Mouse (Mus musculus) adrenal gland, adult 2 months (tissue): ENCODE measurements around the gene Gapdhs. TPM values are rescaled to one million over a fixed set of nuclear protein-coding genes. Genes with fewer than 3 reads are reported as not detected.
"Not testable (repeated sequence)": the region's sequence is repeated elsewhere in the genome, so short reads cannot be mapped to it uniquely, and the experiment has no call there.

Experiments
- DNase-seq: peaks from one replicate; pipeline ENCODE4 v3.0.0; 2021
- long read RNA-seq: library from polyadenylated mRNA; stranded (forward); transcript quantifications from one replicate; pipeline ENCODE4 v2.0.0, GENCODE M21; 2021
- polyA plus RNA-seq: library from polyadenylated mRNA; depleted of rRNA; stranded (reverse); fragments of >200 nt; gene quantifications from 2 replicates; pipeline ENCODE4 v1.2.3, GENCODE M21; 2012; rRNA removed
- total RNA-seq, 2 experiments: library from RNA; stranded (reverse); gene quantifications; 2 replicates each; pipeline ENCODE4 v1.2.3; 2021

The Gapdhs gene
- total RNA-seq (not detected), polyA plus RNA-seq (not detected in 2 replicates)
- long read RNA-seq, partial matches to known transcripts = 0 of 5 reads
- long read RNA-seq, other reads (novel, unspliced or antisense) = 5 of 5 reads

DNA sequence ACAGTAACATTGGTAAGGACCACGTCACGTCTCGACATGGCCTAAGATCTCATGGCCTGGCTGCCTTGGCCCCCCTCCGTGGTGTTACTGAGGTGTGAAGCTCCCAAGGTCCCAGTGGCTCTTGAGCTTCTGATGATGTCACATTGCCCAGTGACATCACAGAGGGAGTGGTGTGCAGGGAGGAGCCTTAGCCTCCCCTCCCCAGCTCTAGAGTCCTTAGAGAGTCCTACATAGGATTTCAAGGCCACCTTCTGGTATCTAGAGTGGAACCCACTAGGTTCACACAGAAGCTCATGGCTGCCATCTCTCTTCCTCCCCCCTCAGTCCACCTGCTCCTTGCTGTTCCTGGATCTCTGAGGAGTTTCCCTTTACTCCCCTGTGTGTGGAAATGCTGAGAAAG, at the start of gene Gapdhs:
Gene Gapdhs (minus strand): TSS at position 65 of the 400 bp plus-strand sequence.
- not testable (repeated sequence) for DNase-seq

DNA sequence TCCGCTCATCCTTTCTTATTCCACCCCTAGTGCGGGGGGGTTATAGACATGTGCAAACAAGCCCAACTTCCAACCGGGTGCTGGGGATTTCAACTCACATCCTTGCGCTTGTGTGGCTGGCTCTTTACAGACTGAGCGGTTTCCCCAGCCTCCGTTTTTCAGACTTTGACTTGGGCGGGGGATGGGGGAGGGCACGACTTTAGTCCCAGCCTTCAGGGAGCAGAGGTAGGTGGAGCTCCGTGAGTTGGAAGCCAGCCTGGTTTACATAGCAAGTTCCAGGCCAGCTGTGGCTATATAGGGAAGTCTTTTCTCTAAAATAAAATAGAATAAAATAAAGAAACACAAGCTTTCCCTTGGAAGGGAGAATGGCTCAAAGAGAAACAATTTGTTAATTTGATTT, 48.4 kb upstream of the Gapdhs start:
- no peak for DNase-seq

DNA sequence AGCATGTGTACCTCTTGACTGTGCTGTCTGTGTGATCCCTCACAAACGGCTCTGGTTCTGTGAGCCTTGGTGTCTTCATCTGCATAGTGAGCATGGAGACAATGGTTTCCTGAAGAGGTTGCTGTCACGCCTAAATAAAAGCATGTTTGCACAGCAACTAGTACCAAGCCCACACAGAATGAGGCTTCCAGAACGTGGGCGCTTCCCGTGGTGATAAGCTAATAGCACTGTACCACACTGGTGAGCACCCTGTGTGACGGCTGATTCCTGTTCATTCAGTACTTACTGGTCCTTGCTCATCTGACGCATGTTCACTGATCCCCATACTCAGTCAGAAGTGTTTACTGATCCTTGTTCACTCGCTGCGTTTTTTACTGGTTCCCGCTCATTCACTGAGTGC, 46.7 kb upstream of the Gapdhs start:
- DNase-seq = no peak

DNA sequence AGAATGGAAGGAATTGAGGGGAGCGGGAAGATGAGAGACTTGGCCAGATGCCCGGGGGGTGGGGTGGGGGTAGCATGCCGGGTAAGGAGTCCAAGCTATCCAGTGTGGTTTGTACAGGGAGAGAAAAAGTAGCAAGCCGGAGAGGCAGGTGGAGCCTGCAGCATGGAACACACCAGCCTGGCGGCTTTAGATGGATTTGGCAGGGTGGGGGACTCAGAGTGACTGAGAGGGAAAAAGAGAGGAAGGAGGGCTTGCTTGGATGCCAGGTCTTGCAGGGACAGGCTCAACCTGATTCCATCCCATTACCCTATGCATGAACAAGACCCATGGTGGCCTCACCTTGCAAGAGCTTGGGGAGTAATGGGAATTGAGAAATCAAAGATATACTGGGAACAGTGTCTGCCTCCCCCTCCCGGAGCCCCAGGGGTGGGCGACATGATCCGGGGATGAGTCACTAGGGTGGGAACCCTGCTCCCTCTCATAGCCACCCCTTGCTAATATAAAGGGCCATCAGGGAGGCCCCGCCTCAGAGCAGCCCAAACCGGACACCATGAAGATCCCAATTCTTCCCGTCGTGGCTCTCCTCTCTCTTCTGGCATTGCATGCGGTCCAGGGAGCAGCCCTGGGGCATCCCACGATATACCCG, 44.0 kb upstream of the Gapdhs start, which contains the start of gene Krtdap:
Gene Krtdap (plus strand): TSS at position 520 of the 646 bp plus-strand sequence.
- DNase-seq = no peak

DNA sequence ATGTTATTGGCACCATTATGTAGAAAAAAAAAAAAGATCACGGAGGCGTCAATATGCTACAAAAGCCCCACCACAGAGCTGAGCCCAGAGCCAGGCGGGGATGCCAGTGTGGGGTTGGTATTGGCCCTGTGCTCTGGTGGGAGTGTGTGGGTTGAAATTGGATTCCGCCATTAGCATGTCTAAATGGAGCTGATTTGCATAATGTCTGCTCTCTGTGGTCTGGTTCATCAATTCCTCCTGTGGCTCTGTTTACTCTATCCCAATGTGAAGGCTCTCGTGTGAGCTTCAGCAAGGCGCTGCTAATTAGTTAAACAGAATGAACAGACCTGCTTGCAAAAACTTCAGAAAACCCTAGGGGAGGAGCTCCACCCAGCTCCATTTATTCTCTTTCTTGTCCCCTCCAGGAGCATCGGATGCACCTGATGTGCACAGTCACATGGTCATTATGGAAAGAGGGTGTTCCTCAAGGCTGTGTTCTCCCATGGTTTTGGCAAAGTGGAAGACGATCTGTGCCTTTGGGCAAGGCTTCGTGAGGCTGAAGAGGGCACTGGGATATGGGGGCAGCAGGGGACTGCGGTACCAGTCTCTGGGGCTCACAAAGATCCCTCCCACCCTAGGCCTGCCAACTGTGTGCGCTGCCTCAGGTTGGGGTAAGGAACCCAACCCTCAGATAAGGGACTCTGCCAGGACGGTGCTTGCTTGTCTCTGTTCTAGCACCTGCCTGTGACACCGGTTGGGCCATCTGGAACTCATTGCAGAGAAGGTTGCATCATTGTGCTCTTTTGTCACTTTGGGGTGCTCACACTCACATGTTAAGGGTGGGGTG, 42.5 kb upstream of the Gapdhs start:
- no peak for DNase-seq

DNA sequence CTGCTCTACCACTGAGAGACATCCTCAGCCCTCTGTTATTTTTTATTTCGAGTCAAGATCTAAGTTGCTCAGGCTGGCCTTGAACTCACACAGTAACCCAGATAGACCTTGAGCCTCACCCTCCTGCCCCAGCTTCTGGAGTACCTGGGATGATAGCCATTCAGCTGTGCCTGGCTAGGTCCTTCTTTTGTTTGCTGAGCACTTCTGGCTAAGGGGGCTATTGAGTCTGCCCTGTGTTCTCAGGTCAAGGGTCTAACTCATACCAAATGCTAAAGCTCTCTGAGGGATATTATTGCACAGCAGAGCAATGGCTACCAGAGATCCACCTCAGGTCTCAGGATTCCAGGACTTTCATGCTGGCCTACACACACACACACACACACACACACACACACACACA, 41.7 kb upstream of the Gapdhs start:
- DNase-seq = no peak

DNA sequence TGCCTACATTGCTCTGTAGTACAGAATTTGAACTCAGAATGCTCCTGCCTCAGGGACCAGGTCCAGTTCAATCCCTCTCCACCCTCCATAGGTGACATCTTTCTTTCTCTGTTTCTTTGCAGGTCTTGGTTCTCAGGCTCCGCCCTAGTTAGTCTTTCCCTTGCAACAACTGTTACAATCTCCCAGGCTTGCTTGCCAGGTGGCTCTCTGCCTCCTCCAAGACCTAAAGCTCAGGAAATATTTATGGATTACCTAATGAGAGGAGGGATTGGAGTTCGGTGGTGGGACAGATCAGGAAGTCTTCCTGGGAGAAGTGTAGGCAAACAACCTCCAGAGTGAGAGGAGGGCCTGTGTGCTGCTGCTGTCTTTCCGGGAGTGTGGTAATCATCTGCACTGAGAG, 39.2 kb upstream of the Gapdhs start:
- DNase-seq = no peak

DNA sequence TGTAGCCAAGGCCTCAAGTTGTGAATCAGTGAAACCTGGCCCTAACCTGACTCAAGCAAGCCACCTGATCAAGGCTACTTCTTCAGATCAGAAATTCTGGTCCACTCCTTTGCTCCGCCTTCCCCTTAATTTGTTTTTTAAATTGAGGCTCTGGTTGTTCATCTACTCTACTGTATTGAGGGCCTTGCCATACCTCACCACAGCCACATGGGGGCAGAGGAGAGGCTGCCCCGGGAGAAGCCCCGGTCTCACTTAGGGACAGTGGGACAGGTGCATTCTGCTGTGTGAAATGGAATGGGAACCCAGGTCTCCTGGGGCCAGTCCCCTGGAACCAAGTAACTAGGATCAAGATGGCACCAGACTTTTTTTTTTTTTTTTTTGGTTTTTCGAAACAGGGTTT, 38.3 kb upstream of the Gapdhs start:
- DNase-seq = no peak

DNA sequence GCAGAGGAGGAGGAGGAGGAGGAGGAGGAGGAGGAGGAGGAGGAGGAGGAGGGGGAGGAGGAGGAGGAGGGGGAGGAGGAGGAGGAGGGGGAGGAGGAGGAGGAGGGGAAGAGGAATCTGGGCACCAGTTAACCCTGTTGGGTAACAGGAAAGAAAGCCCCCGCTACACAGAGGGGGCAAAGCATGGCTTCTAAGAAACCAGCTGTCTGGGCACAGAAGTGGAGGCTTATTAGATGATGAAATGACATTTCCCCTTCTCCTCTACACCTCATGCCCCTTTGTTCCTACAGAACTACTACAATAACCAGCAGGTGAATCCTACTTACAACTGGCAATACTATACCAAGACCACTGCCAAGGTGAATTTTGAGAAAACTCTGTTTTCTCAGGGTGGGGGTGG, 34.4 kb upstream of the Gapdhs start:
- DNase-seq = no peak

DNA sequence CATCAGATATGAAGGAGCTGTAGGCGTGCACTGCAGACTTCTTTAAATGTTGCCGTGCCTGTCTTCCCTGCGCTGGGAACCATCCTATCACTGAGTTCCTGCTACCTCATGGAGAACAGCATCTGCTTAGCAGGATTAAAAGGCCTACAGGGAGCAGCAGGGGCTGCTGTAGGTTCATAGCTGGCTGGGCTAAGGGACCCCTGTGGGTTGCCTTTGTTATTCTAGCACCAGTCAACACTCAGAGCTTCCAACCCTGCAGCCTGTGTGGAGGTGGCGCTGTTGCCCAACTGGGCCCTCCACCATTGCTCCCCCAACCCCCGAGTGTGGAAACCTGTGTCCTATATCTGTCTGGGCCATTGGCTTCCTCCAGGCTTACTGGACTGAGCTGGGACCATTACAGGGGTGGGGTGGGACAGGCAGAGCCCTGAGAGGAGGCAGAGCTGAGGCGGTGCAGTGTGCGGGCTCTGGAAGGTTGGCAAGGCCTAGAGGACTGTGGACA, 33.6 kb upstream of the Gapdhs start:
- DNase-seq = no peak

DNA sequence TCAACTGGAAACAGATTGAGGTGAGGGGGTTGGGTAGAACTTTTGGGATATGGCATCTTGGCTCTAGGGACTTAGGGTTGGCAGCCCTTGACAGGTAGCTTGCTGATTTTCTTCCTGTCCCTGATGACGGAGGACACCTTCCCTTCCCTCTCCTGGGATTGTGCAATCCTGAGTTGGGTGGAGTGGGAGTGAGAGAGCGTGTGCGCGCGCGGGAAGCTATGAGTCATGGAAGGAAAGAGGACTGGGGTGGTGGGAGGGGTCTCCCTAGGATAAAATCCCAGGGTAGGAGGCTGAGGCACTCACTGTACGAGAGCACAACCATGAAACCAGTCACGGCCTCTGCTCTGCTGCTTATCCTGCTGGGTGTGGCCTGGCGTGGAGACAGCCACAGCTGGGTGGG, 32.6 kb upstream of the Gapdhs start:
- DNase-seq = no peak

DNA sequence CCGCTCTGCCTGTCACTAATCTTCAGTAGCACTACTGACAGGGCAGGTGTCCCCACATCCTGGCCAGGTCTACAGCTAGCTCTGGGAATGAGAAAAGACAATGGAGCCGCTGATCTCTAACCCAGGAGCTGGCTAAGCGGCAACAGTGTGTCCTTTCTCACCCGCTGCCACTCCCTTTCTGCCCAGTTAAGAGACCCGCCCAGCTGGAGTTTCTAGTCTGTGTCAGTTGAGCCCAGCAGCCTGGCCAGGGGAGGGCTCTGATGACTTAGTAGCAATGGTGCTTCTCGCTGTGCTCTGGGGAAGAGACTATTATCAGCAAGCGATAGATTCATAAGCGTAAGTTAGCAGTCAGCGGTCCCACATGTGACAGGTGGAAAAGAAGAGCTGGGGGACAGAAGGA, 25.8 kb upstream of the Gapdhs start:
- DNase-seq = no peak

DNA sequence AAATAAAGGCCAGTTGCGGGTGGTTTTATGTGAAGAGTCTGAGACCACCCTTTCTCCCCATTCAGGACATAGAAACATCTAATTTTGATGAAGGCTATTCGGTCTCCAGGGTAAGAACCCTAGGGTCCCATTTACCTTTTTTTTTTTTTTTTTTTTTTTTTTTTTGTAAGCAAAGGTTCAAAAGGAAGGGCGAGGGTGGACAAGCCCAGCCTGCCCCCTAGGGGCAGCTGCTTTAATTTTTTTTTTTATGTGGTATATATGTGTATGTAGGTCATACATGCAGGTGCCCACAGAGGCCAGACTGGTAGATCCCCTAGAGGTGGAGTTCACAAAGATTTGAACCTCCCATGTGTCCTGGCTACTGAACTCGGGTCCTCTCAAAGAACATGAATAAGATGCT, 22.9 kb upstream of the Gapdhs start:
- DNase-seq = no peak

DNA sequence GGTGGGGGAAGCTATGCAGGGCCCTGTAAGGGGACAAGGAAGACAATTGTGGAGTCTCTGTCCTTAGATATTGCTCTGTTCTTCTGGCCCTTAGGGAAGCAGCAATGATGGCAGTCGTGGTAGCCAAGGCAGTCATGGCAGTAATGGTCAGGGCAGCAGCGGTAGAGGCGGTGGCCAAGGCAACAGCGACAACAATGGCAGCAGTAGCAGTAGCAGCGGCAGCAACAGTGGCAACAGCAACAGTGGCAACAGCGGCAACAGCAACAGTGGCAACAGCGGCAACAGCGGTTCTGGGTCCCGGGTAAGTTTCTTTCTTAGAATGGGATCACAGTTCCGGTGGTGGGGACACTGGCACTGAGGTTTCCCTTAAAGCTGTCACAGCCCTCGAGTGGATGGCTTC, 21.7 kb upstream of the Gapdhs start:
- no peak for DNase-seq

DNA sequence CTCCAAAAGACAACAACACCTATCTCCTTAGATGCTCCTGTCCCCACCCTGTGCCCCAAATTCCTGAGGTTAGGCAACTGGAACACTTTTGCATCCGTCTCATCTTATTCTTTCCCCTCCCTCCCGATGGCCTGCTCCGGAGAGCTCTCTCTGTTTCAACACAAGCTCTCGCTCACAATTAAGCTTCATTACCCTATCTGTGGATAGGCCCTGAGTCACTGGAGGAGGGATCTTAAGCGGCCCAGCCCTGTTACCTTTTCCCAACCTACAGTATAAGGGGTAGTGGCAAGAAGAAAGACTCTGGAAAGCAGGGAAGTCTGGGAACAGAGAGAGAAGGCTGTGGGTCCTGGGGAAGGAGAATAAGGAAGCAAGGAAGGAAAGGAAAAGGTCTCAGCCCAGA, 20.0 kb upstream of the Gapdhs start, which contains the start of gene Dmkn:
Gene Dmkn (plus strand): TSS at position 301 of the 400 bp plus-strand sequence.
- DNase-seq = no peak

DNA sequence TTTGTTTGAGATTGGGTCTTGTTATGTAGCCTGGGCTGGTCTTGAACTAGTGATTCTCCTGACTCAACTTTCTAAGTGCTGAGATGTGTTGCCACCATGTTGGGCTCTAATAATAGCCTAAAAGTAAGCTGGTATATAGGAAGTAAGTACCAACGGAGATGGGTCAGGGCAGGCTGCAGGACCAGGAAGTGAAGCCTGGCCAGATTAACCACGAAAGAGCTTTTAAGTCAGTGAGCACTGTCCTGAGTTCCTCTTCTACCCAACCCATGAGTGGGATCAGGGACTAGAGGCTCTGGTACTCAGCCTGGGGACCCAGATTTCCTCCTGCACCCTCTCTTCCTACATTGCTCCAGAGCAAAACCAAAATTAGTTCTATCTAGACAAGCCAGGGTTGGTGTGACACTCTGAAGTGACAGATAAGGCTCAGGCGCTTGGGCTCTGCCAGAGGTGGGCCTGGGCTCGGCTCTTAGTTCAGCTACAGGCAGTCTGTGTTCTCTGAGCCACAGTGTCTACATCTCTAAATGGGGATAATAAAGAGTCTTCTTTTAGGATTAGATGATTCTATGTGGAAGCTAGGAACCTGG, 18.4 kb upstream of the Gapdhs start:
- DNase-seq = no peak

DNA sequence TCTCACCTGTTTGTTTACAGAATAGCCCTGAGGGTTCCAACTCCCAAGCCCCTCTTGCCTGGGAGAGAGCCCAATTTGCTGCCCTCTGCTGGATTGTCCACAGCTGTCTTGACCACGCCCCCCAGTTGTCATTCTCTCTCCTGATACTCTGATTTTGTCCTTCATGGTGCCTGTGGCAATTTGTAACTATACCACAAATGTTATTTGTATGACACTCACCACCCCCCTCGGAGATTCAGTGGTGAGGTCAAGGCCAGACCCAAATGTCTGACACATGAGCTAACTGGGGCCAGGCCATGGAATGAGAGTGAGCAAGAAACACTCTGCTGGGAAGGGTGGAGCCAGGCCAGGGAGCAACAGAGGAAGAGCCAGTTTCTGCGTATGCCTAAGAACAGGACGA, 15.4 kb upstream of the Gapdhs start:
- peak; percentile 89 for DNase-seq

DNA sequence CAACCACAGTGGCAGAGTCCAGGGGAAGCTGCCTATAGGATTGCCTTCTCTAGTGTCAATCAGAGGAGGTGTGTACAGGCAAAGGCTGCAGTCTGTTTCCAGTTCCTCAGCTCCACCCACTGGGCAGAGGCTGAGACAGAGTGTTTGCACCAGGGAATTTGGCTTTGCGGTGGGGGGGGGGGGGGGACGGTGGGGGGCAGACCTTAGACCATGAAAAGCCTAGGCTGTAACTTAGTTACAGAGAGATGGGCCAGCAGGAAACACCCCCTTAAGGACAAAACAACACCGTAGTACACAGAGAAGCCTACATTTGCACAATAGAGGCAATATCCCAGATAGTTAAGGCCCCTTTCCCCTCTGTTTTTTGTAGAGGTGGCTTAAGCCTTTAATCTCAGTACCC, 13.5 kb upstream of the Gapdhs start:
- no peak for DNase-seq

DNA sequence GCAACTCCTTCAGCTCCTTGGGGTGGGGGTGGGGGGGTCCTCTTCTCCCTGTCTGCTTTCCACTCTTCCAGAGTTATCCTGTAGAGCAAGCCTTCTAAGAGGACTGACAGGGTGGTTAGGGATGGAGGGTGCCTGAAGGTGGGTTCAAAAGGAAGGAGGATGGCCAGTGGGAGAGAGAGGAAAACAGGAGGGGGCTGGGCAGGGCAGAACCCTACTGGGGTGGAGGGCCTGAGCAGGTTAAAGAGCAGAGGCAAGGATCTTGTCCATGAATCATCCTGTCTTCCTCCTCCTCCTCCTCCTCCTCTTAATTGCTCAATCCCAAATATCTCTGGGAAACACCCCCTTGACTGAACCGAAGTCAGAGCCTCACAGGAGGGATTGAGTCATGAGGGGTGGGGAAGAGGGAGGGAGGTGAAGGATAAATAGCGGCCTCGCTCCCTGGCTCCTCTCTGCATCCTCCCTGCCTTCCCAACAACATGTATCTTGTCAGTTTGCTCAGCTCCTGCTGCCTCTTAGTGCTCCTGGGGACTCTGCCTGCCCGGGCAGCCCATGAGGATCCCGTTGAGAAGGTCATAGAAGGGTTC, 7.7 kb upstream of the Gapdhs start, which contains the start of gene Sbsn:
Gene Sbsn (plus strand): TSS at position 386 of the 584 bp plus-strand sequence.
- peak; percentile 86 for DNase-seq

DNA sequence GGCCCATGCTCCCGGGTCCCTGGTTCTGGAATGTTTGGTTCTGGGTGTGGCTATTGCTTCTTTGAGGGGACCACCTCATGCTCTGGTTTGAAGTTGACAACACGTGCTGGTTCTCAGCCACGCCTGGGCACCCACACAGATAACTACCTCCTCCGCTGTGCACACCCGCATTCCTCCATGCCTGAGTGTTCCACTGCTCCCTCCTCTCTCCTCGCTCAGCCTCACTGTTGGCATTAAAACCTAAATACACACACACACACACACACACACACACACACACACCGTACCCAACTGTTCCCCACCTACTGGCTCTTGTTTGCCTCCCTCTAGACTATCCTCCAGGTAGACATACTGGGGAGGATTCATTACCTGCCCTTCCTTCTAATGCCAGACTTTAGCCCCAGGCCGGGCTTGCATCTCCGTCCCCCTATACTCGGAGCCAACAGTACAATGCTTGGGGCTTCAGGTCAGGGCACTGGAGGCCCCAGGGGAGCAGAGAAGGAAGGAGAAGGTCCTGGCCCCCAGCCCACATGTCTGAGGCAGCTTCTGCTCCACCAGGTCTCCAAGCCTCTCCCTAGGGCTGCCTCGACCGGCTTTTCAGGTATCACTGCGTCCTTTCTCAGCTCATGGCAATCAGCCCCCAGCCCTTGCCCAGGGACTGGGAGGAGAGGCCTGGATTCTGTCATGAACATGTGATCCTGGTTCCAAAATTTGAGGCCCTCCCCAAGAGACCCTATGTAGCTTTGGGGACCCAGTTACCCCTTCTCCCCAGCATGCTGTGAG, 6.5 kb upstream of the Gapdhs start:
- no peak for DNase-seq

DNA sequence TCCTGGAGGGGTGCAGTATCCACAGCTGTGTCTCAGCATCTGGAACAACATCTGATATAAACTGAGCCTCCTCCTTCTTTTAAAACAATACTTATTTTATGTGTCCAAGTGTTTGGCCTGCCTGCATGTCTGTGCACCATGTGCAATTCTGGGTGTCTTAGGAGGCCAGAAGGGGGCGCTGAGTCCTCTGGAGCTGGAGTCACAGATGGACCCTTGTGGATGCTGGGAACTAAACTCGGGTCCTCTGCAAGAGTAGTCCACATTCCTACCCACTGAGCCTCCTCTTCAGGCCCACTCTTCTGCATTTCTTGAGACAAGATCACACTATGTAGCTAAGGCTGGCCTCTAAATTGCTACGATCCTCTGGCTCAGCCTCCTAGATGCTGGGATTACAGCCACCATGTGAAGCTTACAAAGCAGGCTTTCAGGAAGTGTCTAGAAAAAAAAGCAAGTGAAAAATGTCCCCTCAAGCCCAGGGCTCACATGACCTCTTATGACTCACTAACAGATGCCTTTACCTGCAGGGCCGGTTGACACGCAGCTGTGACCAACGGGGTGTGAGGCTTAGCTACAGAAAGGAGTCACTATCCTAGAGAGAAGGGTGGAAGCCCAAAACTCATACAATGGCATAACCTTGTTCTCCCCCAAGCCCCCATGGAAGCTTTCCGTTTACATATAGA, 4.2 kb upstream of the Gapdhs start:
- DNase-seq = no peak
